In genomic region chr8:119935541-119935940, GRCm38 (mm10) we compare ENCODE assay signal across 20 mouse cellular contexts. TPM values are rescaled to one million over a fixed set of nuclear protein-coding genes. Genes with fewer than 3 reads are reported as not detected.
DNase-seq lines count a peak whose midpoint lies in the region; ATAC-seq and TF ChIP-seq lines count a peak whose summit lies in the region.
"Had no signal": no experiment of that assay in that cellular context is flagged by ENCODE, and none has a peak within 500 bp of the region (broad histone marks: within the 10 kb centered on the region; RNA-seq: fewer than 3 reads in every experiment).

No protein-coding gene starts in this region.

- peaks cover 33% of the 10 kb centered on the region; the same call in 1 of the 2 replicates for H3K36me3 ChIP-seq in heart, postnatal 0 days (replicated peaks; ENCODE audit: control insufficient read depth, insufficient read depth, low read length)

- no peak overlapping the region for H3K4me2 ChIP-seq in heart, postnatal 0 days (ENCODE audit: low read depth, low read length)
- H3K4me2 ChIP-seq: embryonic facial prominence, embryonic 13.5 days; hindbrain, embryonic 13.5 days; limb, embryonic 15.5 days had no signal

- DNase-seq in kidney, adult 11 months = peak; percentile 53
- no peak for DNase-seq in kidney, postnatal 14 days
- DNase-seq in 416B (ENCODE audit: low read depth) = peak; percentile 26
- DNase-seq in heart, adult 8-10 months (ENCODE audit: low spot score) = peak; percentile 20
- peak; percentile 71 for DNase-seq in heart, postnatal 0 days (ENCODE audit: low spot score)
- DNase-seq in gastrocnemius, postnatal 10 days = no peak
- no peak for DNase-seq in retina, postnatal 1 day
- no peak for DNase-seq in testis, postnatal 14 days (ENCODE audit: low spot score)
- DNase-seq: adrenal gland, adult 2 months; cerebellum, adult 9-10 months; gastrocnemius, postnatal 25 days; liver, postnatal 0 days; right cerebral cortex, postnatal 4 days had no signal

- peak; percentile 81 for ATAC-seq in heart, postnatal 0 days (ENCODE audit: insufficient read depth, low read depth)
- ATAC-seq: forebrain, embryonic 14.5 days; inflammation-experienced regulatory T-cells, adult 6 months; liver, postnatal 0 days had no signal

- no peak overlapping the region for H3K9ac ChIP-seq in heart, postnatal 0 days (replicated peaks; ENCODE audit: low read depth, low read length)
- H3K9ac ChIP-seq: embryonic facial prominence, embryonic 13.5 days; hindbrain, embryonic 13.5 days; limb, embryonic 15.5 days; liver, postnatal 0 days had no signal

- WGBS in heart, postnatal 0 days = 25% methylated on average over 6 of the region's 6 CpGs

- H3K4me1 ChIP-seq in heart, postnatal 0 days (ENCODE audit: control insufficient read depth, insufficient read depth) = peaks cover 12% of the 10 kb centered on the region
- H3K4me1 ChIP-seq: embryonic facial prominence, embryonic 13.5 days; limb, embryonic 15.5 days had no signal

- H3K27me3 ChIP-seq in heart, postnatal 0 days (ENCODE audit: control insufficient read depth, insufficient read depth, low read length) = no peaks in the 10 kb centered on the region
- H3K27me3 ChIP-seq: embryonic facial prominence, embryonic 13.5 days; hindbrain, embryonic 13.5 days; limb, embryonic 15.5 days had no signal

- no peaks in the 10 kb centered on the region for H3K9me3 ChIP-seq in heart, postnatal 0 days (replicated peaks; ENCODE audit: control insufficient read depth, low read length)
- H3K9me3 ChIP-seq: embryonic facial prominence, embryonic 13.5 days; hindbrain, embryonic 13.5 days; limb, embryonic 15.5 days had no signal

- no peak for TF ChIP-seq EP300 in heart, postnatal 0 days (IDR thresholded peaks at IDR 0.05; ENCODE audit: low read depth)

- H3K27ac ChIP-seq in heart, postnatal 0 days (ENCODE audit: low read depth) = 0 out of 2 replicates have a peak overlapping the region, but pooled peaks have one; percentile 31
- H3K27ac ChIP-seq: embryonic facial prominence, embryonic 13.5 days; hindbrain, embryonic 13.5 days; limb, embryonic 15.5 days had no signal

- TF ChIP-seq CTCF in heart, postnatal 0 days (IDR thresholded peaks at IDR 0.05; ENCODE audit: low read depth) = no peak

- H3K4me3 ChIP-seq in heart, postnatal 0 days (ENCODE audit: low read depth, low read length) = no peak overlapping the region
- H3K4me3 ChIP-seq: embryonic facial prominence, embryonic 13.5 days; hindbrain, embryonic 13.5 days; limb, embryonic 15.5 days had no signal

RNA-seq across cellular contexts. Expression of gene Gm20388, which starts 24.9 kb away (rescaled TPM):
- 1 to 10 TPM in 2 of 4 experiments, not detected in 2; 4.2 to 6.7 TPM for total RNA-seq in heart, adult 8-10 months (2022)
- total RNA-seq in heart, postnatal 0 days (2014; rRNA removed; ENCODE audit: low replicate concordance) = 17.3 and 29.1 TPM in 2 replicates
- polyA plus RNA-seq in heart, postnatal 0 days (2015; fragmentation: Nextera tagmentation; extraction: Ambion mirVana) = not detected in 2 replicates
- 1 to 10 TPM; 2.9 to 6.0 TPM for total RNA-seq in gastrocnemius, postnatal 10 days (2021)
- polyA plus RNA-seq: embryonic facial prominence, embryonic 13.5 days; liver, postnatal 0 days; midbrain, postnatal 0 days; stomach, postnatal 0 days had no signal

RNA-seq across cellular contexts. Expression of gene Usp10, which starts 25.4 kb away (rescaled TPM):
- 10 to 100 TPM; 50.7 to 55.9 (median 53.9) TPM for total RNA-seq in heart, adult 8-10 months (2022)
- total RNA-seq in heart, postnatal 0 days (2014; rRNA removed; ENCODE audit: low replicate concordance) = 36.6 and 44.0 TPM in 2 replicates
- polyA plus RNA-seq in heart, postnatal 0 days (2015; fragmentation: Nextera tagmentation; extraction: Ambion mirVana) = 47.7 and 54.9 TPM in 2 replicates
- total RNA-seq in gastrocnemius, postnatal 10 days (2021) = 10 to 100 TPM; 57.4 to 65.4 TPM

RNA-seq across cellular contexts. Expression of gene Crispld2, which starts 56.7 kb away (rescaled TPM):
- 10 to 100 TPM; 20.9 to 28.7 (median 27.4) TPM for total RNA-seq in heart, adult 8-10 months (2022)
- 5.4 and 15.5 TPM in 2 replicates for total RNA-seq in heart, postnatal 0 days (2014; rRNA removed; ENCODE audit: low replicate concordance)
- 2.5 and 2.6 TPM in 2 replicates for polyA plus RNA-seq in heart, postnatal 0 days (2015; fragmentation: Nextera tagmentation; extraction: Ambion mirVana)
- 1 to 10 TPM; 3.9 to 5.3 TPM for total RNA-seq in gastrocnemius, postnatal 10 days (2021)

Comparison
In these comparisons a context has a peak if more than half of its experiments do, and no peak if none do; other contexts are left out.
1. DNase-seq: peak in kidney, adult 11 months (single experiment), 416B (single experiment), heart, adult 8-10 months (single experiment) and heart, postnatal 0 days (single experiment); none in kidney, postnatal 14 days (single experiment), gastrocnemius, postnatal 10 days (single experiment), retina, postnatal 1 day (single experiment) and testis, postnatal 14 days (single experiment).